Mouse (Mus musculus) layer of hippocampus, adult 18-20 months (tissue): ENCODE measurements around the gene Efna4. TPM values are rescaled to one million over a fixed set of nuclear protein-coding genes. Genes with fewer than 3 reads are reported as not detected.

Experiments used
- DNase-seq, 2 experiments: peaks; one replicate each; pipeline ENCODE4 v3.0.0; 2022; ENCODE audit warnings: low spot score in 2 of 2
- total RNA-seq, 2 experiments: library from RNA; stranded (reverse); gene quantifications; 2 replicates each; pipeline ENCODE4 v1.2.3; 2021

Efna4 gene
- total RNA-seq, 2 experiments from 2014 or later: 0.53 to 0.77 TPM

- DNase-seq: no peak
Observed at GRCm38 (mm10) chr3:89314340-89314739, 23.5 kb downstream of the Efna4 start.

GRCm38 (mm10) chr3:89308089-89308488 is 29.7 kb downstream of the Efna4 start:
- DNase-seq: peak in 1 of 2 experiments; percentile 71

GRCm38 (mm10) chr3:89305551-89306325 is 32.1 kb downstream of the Efna4 start:
- no peak for DNase-seq

- DNase-seq: no peak
Observed at GRCm38 (mm10) chr3:89305105-89305504, 32.7 kb downstream of the Efna4 start.

GRCm38 (mm10) chr3:89304440-89304839 is 33.4 kb downstream of the Efna4 start:
- DNase-seq: no peak

- no peak for DNase-seq
Observed at GRCm38 (mm10) chr3:89300514-89300913, 37.3 kb downstream of the Efna4 start.

GRCm38 (mm10) chr3:89300071-89300470 is 37.8 kb downstream of the Efna4 start:
- no peak for DNase-seq

- DNase-seq: peak in 1 of 2 experiments; percentile 45
Observed at GRCm38 (mm10) chr3:89299499-89299898, 38.3 kb downstream of the Efna4 start.

- DNase-seq: no peak
Observed at GRCm38 (mm10) chr3:89298908-89299307, 38.9 kb downstream of the Efna4 start.

- DNase-seq: peak in 1 of 2 experiments; percentile 61
Observed at GRCm38 (mm10) chr3:89296761-89297396, 40.9 kb downstream of the Efna4 start.

- DNase-seq: peak in 1 of 2 experiments; percentile 62
Observed at GRCm38 (mm10) chr3:89295685-89296230, 42.1 kb downstream of the Efna4 start.

GRCm38 (mm10) chr3:89294195-89294594 is 43.6 kb downstream of the Efna4 start:
- no peak for DNase-seq

- DNase-seq: no peak
Observed at GRCm38 (mm10) chr3:89293247-89293918, 44.4 kb downstream of the Efna4 start.

- no peak for DNase-seq
Observed at GRCm38 (mm10) chr3:89292303-89292702, 45.5 kb downstream of the Efna4 start.

- DNase-seq: no peak
Observed at GRCm38 (mm10) chr3:89291874-89292273, 46.0 kb downstream of the Efna4 start.

- no peak for DNase-seq
Observed at GRCm38 (mm10) chr3:89288503-89288928, 49.3 kb downstream of the Efna4 start.

GRCm38 (mm10) chr3:89287286-89287685 is 50.5 kb downstream of the Efna4 start:
- DNase-seq: no peak

GRCm38 (mm10) chr3:89285526-89285925 is 52.3 kb downstream of the Efna4 start:
- no peak for DNase-seq

GRCm38 (mm10) chr3:89284261-89284660 is 53.6 kb downstream of the Efna4 start:
- DNase-seq: no peak
